Mouse (Mus musculus) MN1 (cell line): Measurements from ENCODE around the gene Lrrc1.

Source experiments
- DNase-seq: peaks from one replicate; pipeline ENCODE4 v3.0.0-alpha.2; 2016; ENCODE audit warnings: low spot score

Lrrc1 gene

DNA sequence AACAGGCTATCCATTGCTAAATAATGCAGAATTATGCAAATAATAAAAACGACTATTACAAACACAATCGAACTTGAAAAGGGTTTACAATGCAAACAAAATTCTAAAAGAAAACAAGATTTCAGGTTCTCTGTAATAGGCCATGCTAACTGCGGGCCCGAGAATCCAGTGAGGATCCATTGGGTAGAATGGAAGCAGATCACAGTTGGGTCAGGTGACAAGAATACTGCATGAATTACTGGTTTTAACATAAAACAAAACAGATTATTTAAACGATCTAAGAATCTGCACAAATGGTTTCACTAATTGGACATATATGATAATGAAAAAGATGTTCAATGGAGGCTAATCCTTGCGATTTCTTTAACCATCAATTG is 42.5 kb downstream of the Lrrc1 start:
- no peak for DNase-seq

- no peak for DNase-seq
Observed at GRCm38 (mm10) chr9:77499084-77499483, 45.6 kb downstream of the Lrrc1 start.

DNA sequence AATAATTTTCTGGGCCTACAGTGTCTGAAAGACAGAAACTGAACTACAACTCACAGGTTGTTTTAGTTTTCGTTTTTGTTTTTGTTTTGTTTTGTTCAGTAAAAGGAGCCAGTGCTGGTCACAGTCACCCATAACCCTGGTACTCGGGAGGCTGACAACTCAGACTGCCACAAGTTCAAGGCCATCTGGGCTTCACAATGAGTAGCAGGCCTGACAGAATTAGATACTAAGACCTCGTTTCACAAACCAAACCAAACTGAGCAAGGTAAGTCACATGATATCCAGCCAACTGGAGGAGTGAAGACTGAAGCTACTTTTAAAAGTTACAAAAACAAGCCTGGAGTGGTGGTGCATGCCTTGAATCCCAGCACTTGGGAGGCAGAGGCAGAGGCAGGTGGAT is 46.3 kb downstream of the Lrrc1 start:
- DNase-seq: no peak

GRCm38 (mm10) chr9:77497173-77497572 is 47.5 kb downstream of the Lrrc1 start:
- no peak for DNase-seq

GRCm38 (mm10) chr9:77496540-77497062 is 48.1 kb downstream of the Lrrc1 start:
- peak; percentile 13 for DNase-seq

DNA sequence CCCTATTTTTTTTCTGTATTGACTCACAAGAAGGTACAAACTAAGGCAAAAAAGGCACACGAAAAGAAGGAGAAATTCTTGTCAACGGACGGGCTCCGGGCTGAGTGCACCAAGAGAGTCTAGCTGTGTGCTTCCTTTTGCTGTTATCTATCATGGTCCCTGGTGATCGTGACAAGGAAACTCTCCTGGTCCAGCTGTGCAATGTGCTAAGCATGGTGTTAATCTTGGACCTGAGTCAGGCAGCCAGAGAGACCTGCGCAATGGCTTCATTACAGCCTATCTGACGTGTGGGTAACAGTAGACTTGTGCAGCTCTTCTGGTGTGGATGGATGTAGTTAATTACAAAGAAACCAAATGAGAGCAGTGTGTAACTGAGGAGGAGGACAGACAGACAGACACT is 50.4 kb downstream of the Lrrc1 start:
- DNase-seq: no peak

- DNase-seq: no peak
Observed at GRCm38 (mm10) chr9:77488611-77489010, 56.1 kb downstream of the Lrrc1 start.

DNA sequence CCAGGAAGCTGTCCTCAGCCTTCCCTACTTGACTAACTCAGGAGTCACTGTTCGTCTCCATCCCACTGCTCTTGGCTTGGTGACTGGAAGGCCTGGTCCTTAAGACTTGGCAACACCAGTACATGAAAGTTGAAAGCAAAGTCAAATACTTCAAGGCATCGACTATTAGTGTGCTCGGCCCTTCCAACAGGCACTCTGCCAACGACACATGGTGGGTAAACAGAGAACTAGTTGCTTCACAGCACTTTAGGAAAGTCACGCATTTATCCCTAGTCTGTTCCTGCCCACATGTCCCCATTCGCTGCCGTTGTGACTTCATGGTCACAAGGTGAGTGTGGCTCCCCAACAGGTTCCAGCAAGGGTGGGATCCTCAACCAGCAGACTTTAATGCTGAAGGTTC is 57.2 kb downstream of the Lrrc1 start:
- no peak for DNase-seq

DNA sequence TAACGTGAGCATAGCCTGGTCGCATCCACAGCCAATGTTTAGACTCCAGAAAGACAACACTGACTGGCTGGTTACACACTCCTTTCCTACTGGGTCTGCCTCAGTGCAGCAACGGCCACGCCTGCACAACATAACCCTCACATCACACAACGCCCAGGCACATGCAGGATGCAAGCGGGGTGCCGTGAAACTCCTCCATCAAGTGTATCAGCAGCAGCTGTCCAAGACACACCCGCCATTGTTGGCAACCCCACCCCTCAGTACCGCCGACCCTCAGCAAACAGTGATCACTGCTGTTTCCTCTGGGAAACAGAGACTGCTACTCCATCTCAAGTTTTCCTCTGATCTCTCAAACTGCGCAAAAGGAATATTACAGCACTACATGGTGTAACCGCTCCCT is 58.8 kb downstream of the Lrrc1 start:
- no peak for DNase-seq

DNA sequence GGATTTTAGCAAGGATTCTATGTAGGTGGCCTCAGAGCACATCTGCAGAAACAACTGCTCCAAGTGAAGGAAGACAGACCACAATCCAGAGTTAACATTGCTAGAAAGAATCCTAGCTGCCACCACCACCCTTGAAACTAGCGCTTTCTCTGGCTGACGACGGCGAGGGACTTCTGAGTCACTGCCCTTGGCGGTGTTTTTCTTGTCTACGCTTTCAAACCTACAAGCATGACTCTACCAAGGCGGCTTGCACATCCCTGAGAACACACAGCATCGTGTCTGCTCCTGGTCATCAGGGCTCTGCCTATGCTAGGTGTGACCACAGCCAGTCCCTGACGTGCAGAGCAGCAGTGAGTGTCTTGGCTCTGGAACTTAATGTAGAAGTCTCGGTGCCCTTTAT is 59.9 kb downstream of the Lrrc1 start:
- DNase-seq: no peak

- DNase-seq: no peak
Observed at GRCm38 (mm10) chr9:77483559-77483958, 61.1 kb downstream of the Lrrc1 start.

- DNase-seq: no peak
Observed at GRCm38 (mm10) chr9:77482281-77482680, 62.4 kb downstream of the Lrrc1 start.

- no peak for DNase-seq
Observed at GRCm38 (mm10) chr9:77481380-77481779, 63.3 kb downstream of the Lrrc1 start.

GRCm38 (mm10) chr9:77480574-77481319 is 63.9 kb downstream of the Lrrc1 start:
- DNase-seq: no peak

- DNase-seq: no peak
Observed at GRCm38 (mm10) chr9:77480001-77480400, 64.7 kb downstream of the Lrrc1 start.

DNA sequence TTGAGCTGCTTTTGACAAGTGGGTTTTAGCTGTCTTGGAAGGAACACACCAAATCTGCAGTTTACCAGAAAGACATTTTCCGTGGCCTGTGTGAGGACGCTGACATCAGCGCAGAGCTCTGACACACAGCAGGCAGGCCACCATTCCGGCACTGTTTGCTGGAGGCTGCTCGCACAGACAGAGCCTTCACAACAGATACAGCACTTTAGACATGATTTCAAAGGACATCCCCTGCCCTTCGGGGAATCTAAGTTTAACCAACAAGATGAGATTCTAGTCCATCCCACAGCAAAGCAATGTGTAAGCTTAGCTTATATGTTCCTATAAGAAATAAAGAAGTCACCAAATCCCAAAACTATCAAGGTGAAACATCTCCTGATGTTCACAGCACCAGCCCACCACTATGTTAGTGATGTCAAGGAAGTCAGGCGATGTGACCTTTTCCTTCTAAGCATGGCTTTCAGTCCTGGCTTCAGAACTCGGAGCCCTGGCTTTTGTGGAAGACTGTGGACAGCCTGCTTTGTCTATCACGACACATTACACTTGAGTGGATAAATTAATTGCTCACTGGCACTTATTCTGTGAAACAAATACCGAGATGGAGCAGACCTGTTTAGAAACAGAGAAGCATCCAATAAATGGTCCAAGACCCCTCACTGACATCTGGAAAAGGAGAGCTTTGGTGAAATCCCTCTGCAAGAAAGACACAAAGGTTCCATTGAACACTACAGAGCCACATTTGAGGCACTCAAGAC is 66.3 kb downstream of the Lrrc1 start:
- no peak for DNase-seq

- no peak for DNase-seq
Observed at GRCm38 (mm10) chr9:77474535-77474934, 70.1 kb downstream of the Lrrc1 start.

GRCm38 (mm10) chr9:77472557-77472956 is 72.1 kb downstream of the Lrrc1 start:
- DNase-seq: no peak

GRCm38 (mm10) chr9:77471646-77472220 is 72.9 kb downstream of the Lrrc1 start:
- no peak for DNase-seq

DNA sequence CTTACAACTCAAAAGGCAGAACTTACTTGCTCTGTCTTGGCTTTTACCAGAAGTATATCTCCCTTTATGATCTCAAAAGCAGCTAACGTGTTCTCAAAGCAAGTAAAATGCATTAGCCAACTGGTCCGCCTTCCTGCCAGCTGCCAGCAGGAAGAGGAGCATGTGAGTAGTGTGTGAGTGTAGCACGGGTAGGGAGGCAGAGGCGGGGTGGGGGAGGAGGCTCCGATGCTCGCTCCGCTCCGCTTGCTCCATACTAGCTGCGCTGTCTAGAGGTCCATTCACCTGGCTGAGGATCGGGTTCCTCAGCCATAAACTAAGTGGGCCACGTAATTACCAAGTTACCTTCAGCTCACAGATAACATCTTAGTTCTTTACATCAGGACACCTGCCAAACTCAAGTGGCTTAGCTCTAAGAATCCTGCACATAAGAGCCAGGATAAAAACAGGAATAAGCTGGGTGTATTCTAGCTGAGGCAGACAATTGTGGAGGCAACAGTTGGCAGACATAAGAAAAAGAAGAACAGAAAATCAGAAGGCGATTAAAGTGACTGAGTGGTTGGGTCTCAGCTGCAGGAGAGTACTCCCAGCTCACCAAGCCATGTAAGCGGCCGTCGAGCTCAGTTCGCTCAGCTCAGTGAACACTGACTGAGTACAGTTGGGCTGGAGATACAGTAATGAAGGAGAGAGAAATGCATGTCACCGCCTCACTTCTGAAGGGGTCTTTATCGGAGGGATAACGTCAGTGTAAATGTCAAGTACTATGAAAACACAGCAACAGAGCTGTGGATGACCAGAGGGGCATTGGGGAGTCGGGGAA is 74.7 kb downstream of the Lrrc1 start:
- no peak for DNase-seq

- no peak for DNase-seq
Observed at GRCm38 (mm10) chr9:77466926-77467325, 77.7 kb downstream of the Lrrc1 start.

GRCm38 (mm10) chr9:77465401-77465800 is 79.3 kb downstream of the Lrrc1 start:
- no peak for DNase-seq
